Comparison of ENCODE assay signal across 13 mouse cellular contexts in genomic region chr1:37702326-37702725, GRCm38 (mm10).
"Had no signal": no experiment of that assay in that cellular context is flagged by ENCODE, and none has a peak within 500 bp of the region (broad histone marks: within the 10 kb centered on the region; RNA-seq: fewer than 3 reads in every experiment).

No protein-coding gene starts in this region.

- H3K27ac ChIP-seq: kidney, postnatal 0 days; limb, embryonic 12.5 days; liver, embryonic 13.5 days; lung, embryonic 15.5 days; midbrain, embryonic 12.5 days; neural tube, embryonic 13.5 days had no signal

- H3K9ac ChIP-seq: limb, embryonic 12.5 days; liver, embryonic 13.5 days; liver, postnatal 0 days; lung, embryonic 15.5 days; midbrain, embryonic 12.5 days; neural tube, embryonic 13.5 days had no signal

- ATAC-seq: liver, postnatal 0 days; midbrain, embryonic 16.5 days had no signal

- DNase-seq: kidney, adult 11 months; kidney, adult 9 months; kidney, postnatal 4 days; liver; liver, embryonic 13.5 days; liver, postnatal 0 days; thymus, postnatal 36 days had no signal

- H3K4me1 ChIP-seq: liver, embryonic 13.5 days; midbrain, embryonic 12.5 days had no signal

- H3K4me3 ChIP-seq: limb, embryonic 12.5 days; liver, embryonic 13.5 days; lung, embryonic 15.5 days; midbrain, embryonic 12.5 days; neural tube, embryonic 13.5 days had no signal

- H3K27me3 ChIP-seq: limb, embryonic 12.5 days; lung, embryonic 15.5 days; midbrain, embryonic 12.5 days; neural tube, embryonic 13.5 days had no signal

- H3K4me2 ChIP-seq: limb, embryonic 12.5 days; liver, embryonic 13.5 days; lung, embryonic 15.5 days; midbrain, embryonic 12.5 days; neural tube, embryonic 13.5 days had no signal

- H3K9me3 ChIP-seq: limb, embryonic 12.5 days; liver, embryonic 13.5 days; midbrain, embryonic 12.5 days; neural tube, embryonic 13.5 days had no signal

- H3K36me3 ChIP-seq: limb, embryonic 12.5 days; liver, embryonic 13.5 days; lung, embryonic 15.5 days; midbrain, embryonic 12.5 days; neural tube, embryonic 13.5 days had no signal
